Mouse (Mus musculus) CH12.LX (cell line): Measurements from ENCODE around the gene Angptl7. TPM values are rescaled to one million over a fixed set of nuclear protein-coding genes. Genes with fewer than 3 reads are reported as not detected.
A peak's percentile ranks its signal among the peaks of the same experiment; 100 is the strongest.

Experiments
- DNase-seq: peaks from one replicate; pipeline ENCODE4 v3.0.0-alpha.2; 2013; ENCODE audit errors: extremely low read depth
- H3K27ac ChIP-seq: 2 replicates; pipeline ENCODE4 v1.5.1; 2012; ENCODE audit warnings: low read depth, mild to moderate bottlenecking, control low read depth, moderate library complexity; ENCODE audit not compliant: insufficient read depth
- H3K27me3 ChIP-seq: replicated peaks from 2 replicates; pipeline ENCODE3; 2012; ENCODE audit warnings: inconsistent platforms
- H3K36me3 ChIP-seq, 2 experiments: replicated peaks in 1 of 2; 2 replicates each; pipeline versions ENCODE3 to v1.6.1; 2012; ENCODE audit warnings: inconsistent platforms in 1 of 2, low read length in 1 of 2, mild to moderate bottlenecking in 1 of 2, mixed read lengths in 1 of 2, moderate library complexity in 1 of 2; ENCODE audit not compliant: control insufficient read depth in 1 of 2, insufficient read depth in 1 of 2
- H3K4me1 ChIP-seq, 2 experiments: 2 replicates each; pipeline ENCODE4 v1.6.1; 2012; ENCODE audit warnings: inconsistent platforms in 1 of 2, moderate library complexity in 1 of 2; ENCODE audit not compliant: insufficient read depth in 2 of 2, control insufficient read depth in 1 of 2
- H3K4me2 ChIP-seq: 2 replicates; pipeline ENCODE4 v1.6.1; 2012; ENCODE audit warnings: low read depth, mild to moderate bottlenecking, control low read depth; ENCODE audit not compliant: poor library complexity, insufficient read depth, severe bottlenecking
- H3K4me3 ChIP-seq, 3 experiments: fragments of 150-350 bp in 1 of 3; sonication (generic) in 1 of 3; replicated peaks in 1 of 3; 2 replicates each; pipeline versions ENCODE3 to v1.5.1; 2011 to 2012; ENCODE audit warnings: low read depth in 2 of 3, low read length in 2 of 3, mild to moderate bottlenecking in 2 of 3, moderate library complexity in 2 of 3, control low read depth in 1 of 3, improper control_type of control experiment in 1 of 3, inconsistent platforms in 1 of 3, mixed read lengths in 1 of 3; ENCODE audit not compliant: poor library complexity in 1 of 3
- H3K79me2 ChIP-seq: replicated peaks from 2 replicates; pipeline ENCODE4 v1.6.1; 2012; ENCODE audit warnings: mild to moderate bottlenecking, moderate library complexity; ENCODE audit not compliant: control insufficient read depth, poor library complexity, insufficient read depth, severe bottlenecking; ENCODE audit errors: extremely low read depth
- H3K9ac ChIP-seq: 2 replicates; pipeline ENCODE4 v1.6.1; 2012; ENCODE audit warnings: low read depth, mild to moderate bottlenecking, control low read depth, moderate library complexity; ENCODE audit not compliant: insufficient read depth
- H3K9me3 ChIP-seq: replicated peaks from 2 replicates; pipeline ENCODE3; 2012; ENCODE audit warnings: low read length, inconsistent platforms, mixed read lengths
- BHLHE40 ChIP-seq: IDR thresholded peaks from 2 replicates; pipeline ENCODE4 v1.6.1; 2011; ENCODE audit warnings: mild to moderate bottlenecking, low read depth, low read length, improper control_type of control experiment
- CHD1 ChIP-seq: IDR thresholded peaks from 2 replicates; pipeline ENCODE4 v1.6.1; 2012; ENCODE audit warnings: low read depth, low read length, improper control_type of control experiment, inconsistent platforms
- CHD2 ChIP-seq: IDR thresholded peaks from 2 replicates; pipeline ENCODE4 v1.6.1; 2011; ENCODE audit warnings: low read length, improper control_type of control experiment
- CTCF ChIP-seq, 2 experiments: IDR thresholded peaks in 1 of 2; conservative IDR thresholded peaks in 1 of 2; 2 replicates each; pipeline ENCODE4 v1.5.1; 2011 to 2012; ENCODE audit warnings: low read depth in 2 of 2, low read length in 2 of 2, improper control_type of control experiment in 1 of 2, inconsistent platforms in 1 of 2, mild to moderate bottlenecking in 1 of 2, moderate library complexity in 1 of 2
- E2F4 ChIP-seq: IDR thresholded peaks from 2 replicates; pipeline ENCODE4 v1.6.1; 2011; ENCODE audit warnings: low read depth, low read length, improper control_type of control experiment; ENCODE audit not compliant: insufficient replicate concordance
- ETS1 ChIP-seq: conservative IDR thresholded peaks from 2 replicates; pipeline ENCODE4 v1.6.1; 2012; ENCODE audit warnings: low read depth, mild to moderate bottlenecking, inconsistent platforms, low read length, improper control_type of control experiment, moderate library complexity
- GABPA ChIP-seq: IDR thresholded peaks from 2 replicates; pipeline ENCODE4 v1.6.1; 2012; ENCODE audit warnings: low read depth, low read length, improper control_type of control experiment, inconsistent platforms; ENCODE audit not compliant: insufficient replicate concordance
- HCFC1 ChIP-seq: IDR thresholded peaks from 2 replicates; pipeline ENCODE4 v1.6.1; 2012; ENCODE audit warnings: low read depth, mild to moderate bottlenecking, inconsistent platforms, low read length, improper control_type of control experiment
- IRF4 ChIP-seq: IDR thresholded peaks from 2 replicates; pipeline ENCODE4 v1.6.1; 2014; ENCODE audit warnings: low read depth, mild to moderate bottlenecking, inconsistent platforms, low read length, improper control_type of control experiment
- JUN ChIP-seq: IDR thresholded peaks from 2 replicates; pipeline ENCODE4 v1.6.1; 2011; ENCODE audit warnings: low read depth, mild to moderate bottlenecking, low read length, improper control_type of control experiment, moderate library complexity; ENCODE audit not compliant: insufficient read depth
- JUND ChIP-seq: conservative IDR thresholded peaks from 2 replicates; pipeline ENCODE4 v1.6.1; 2011; ENCODE audit warnings: low read depth, low read length, improper control_type of control experiment
- KAT2A ChIP-seq: IDR thresholded peaks from 2 replicates; pipeline ENCODE4 v1.6.1; 2012; ENCODE audit warnings: low read length, improper control_type of control experiment, inconsistent platforms; ENCODE audit not compliant: insufficient replicate concordance
- MAFK ChIP-seq: IDR thresholded peaks from 2 replicates; pipeline ENCODE4 v1.6.1; 2011; ENCODE audit warnings: low read length, improper control_type of control experiment; ENCODE audit not compliant: insufficient replicate concordance
- MAX ChIP-seq: IDR thresholded peaks from 2 replicates; pipeline ENCODE4 v1.6.1; 2011; ENCODE audit warnings: low read length, improper control_type of control experiment
- MAZ ChIP-seq: IDR thresholded peaks from 2 replicates; pipeline ENCODE4 v1.6.1; 2012; ENCODE audit warnings: low read depth, mild to moderate bottlenecking, inconsistent platforms, low read length, improper control_type of control experiment, moderate library complexity
- MEF2A ChIP-seq: IDR thresholded peaks from 2 replicates; pipeline ENCODE4 v1.6.1; 2014; ENCODE audit warnings: low read depth, mild to moderate bottlenecking, inconsistent platforms, low read length, improper control_type of control experiment, borderline replicate concordance
- MXI1 ChIP-seq: IDR thresholded peaks from 2 replicates; pipeline ENCODE4 v1.6.1; 2011; ENCODE audit warnings: mild to moderate bottlenecking, low read depth, low read length, improper control_type of control experiment
- PAX5 ChIP-seq: IDR thresholded peaks from 2 replicates; pipeline ENCODE4 v1.6.1; 2012; ENCODE audit warnings: low read length, inconsistent platforms, mixed read lengths
- POLR2A ChIP-seq: IDR thresholded peaks from 2 replicates; pipeline ENCODE4 v1.6.1; 2011; ENCODE audit warnings: low read depth, mild to moderate bottlenecking, improper control_type of control experiment, low read length
- POLR2AphosphoS2 ChIP-seq: IDR thresholded peaks from 2 replicates; pipeline ENCODE4 v1.6.1; 2011; ENCODE audit warnings: low read depth, low read length, improper control_type of control experiment
- RAD21 ChIP-seq: IDR thresholded peaks from 2 replicates; pipeline ENCODE4 v1.6.1; 2011; ENCODE audit warnings: low read depth, mild to moderate bottlenecking, low read length, improper control_type of control experiment, moderate library complexity
- RCOR1 ChIP-seq: conservative IDR thresholded peaks from 2 replicates; pipeline ENCODE4 v1.6.1; 2012; ENCODE audit warnings: low read depth, mild to moderate bottlenecking, inconsistent platforms, low read length, improper control_type of control experiment
- SIN3A ChIP-seq: IDR thresholded peaks from 2 replicates; pipeline ENCODE4 v1.6.1; 2012; ENCODE audit warnings: low read length, improper control_type of control experiment, inconsistent platforms
- SMC3 ChIP-seq: IDR thresholded peaks from 2 replicates; pipeline ENCODE4 v1.6.1; 2011; ENCODE audit warnings: low read depth, low read length, improper control_type of control experiment
- TCF12 ChIP-seq: IDR thresholded peaks from 2 replicates; pipeline ENCODE4 v1.6.1; 2014; ENCODE audit warnings: low read depth, mild to moderate bottlenecking, inconsistent platforms, low read length, improper control_type of control experiment
- UBTF ChIP-seq: IDR thresholded peaks from 2 replicates; pipeline ENCODE4 v1.6.1; 2012; ENCODE audit warnings: low read depth, mild to moderate bottlenecking, inconsistent platforms, low read length, improper control_type of control experiment, moderate library complexity
- USF2 ChIP-seq: conservative IDR thresholded peaks from 2 replicates; pipeline ENCODE4 v1.6.1; 2011; ENCODE audit warnings: low read depth, low read length, improper control_type of control experiment
- ZC3H11A ChIP-seq: IDR thresholded peaks from 2 replicates; pipeline ENCODE4 v1.6.1; 2012; ENCODE audit warnings: low read depth, mild to moderate bottlenecking, inconsistent platforms, low read length, improper control_type of control experiment
- ZKSCAN1 ChIP-seq: IDR thresholded peaks from 2 replicates; pipeline ENCODE4 v1.6.1; 2012; ENCODE audit warnings: low read depth, inconsistent platforms, low read length, improper control_type of control experiment, borderline replicate concordance
- ZMIZ1 ChIP-seq: IDR thresholded peaks from 2 replicates; pipeline ENCODE4 v1.6.1; 2012; ENCODE audit warnings: low read depth, mild to moderate bottlenecking, inconsistent platforms, low read length, improper control_type of control experiment
- ZNF384 ChIP-seq: IDR thresholded peaks from 2 replicates; pipeline ENCODE4 v1.6.1; 2012; ENCODE audit warnings: low read depth, low read length, improper control_type of control experiment, inconsistent platforms
- dilution Hi-C: fragments of 300-500 bp; cut with MboI; formaldehyde crosslinking; loops from 2 replicates; pipeline ENCODE4 v1.14.3; 2020; ENCODE audit warnings: low sequenced_read_pairs; ENCODE audit not compliant: extremely low pct_unique_long_range_greater_than_20kb, extremely low pct_ligation_motif_present
- in situ Hi-C: fragments of 300-500 bp; cut with MboI; formaldehyde crosslinking; loops from 3 replicates; pipeline ENCODE4 v1.14.3; 2019; ENCODE audit warnings: low sequenced_read_pairs, low pct_ligation_motif_present, low pct_unique_long_range_greater_than_20kb, mixed read lengths
- polyA plus RNA-seq: library from polyadenylated mRNA; unstranded; fragments of >175 nt; gene quantifications from 2 replicates; pipeline ENCODE4 v1.2.1, GENCODE M21; 2012; ENCODE audit warnings: low read depth; ENCODE audit not compliant: insufficient read length
- total RNA-seq, 2 experiments: library from RNA; depleted of rRNA; stranded (reverse); fragments of 300-350 nt in 1 of 2; fragments of >200 nt in 1 of 2; gene quantifications; 2 replicates each; pipeline ENCODE4 v1.2.3; 2012 to 2014

Gene Angptl7
- total and polyA plus RNA-seq, 3 experiments, result 0.14 TPM; not detected in 2

GRCm38 (mm10) chr4:148453707-148454106, 46.6 kb downstream of the Angptl7 start:
- Histone ChIP-seq H3K4me2 (no peak overlapping the region), H3K79me2 (peaks cover 13% of the 10 kb centered on the region), H3K9ac (no peak overlapping the region), H3K9me3 (no peaks in the 10 kb centered on the region), H3K4me1 (peaks cover 0 to 19% of the 10 kb centered on the region in 2 experiments; a peak in 2 of 4 replicates), H3K36me3 (peaks cover 52 to 79% of the 10 kb centered on the region in 2 experiments), H3K27ac (no peak overlapping the region), H3K4me3 (no peak overlapping the region), H3K27me3 (no peaks in the 10 kb centered on the region)
- TF ChIP-seq CHD2 (no peak), SMC3 (no peak), POLR2AphosphoS2 (no peak), RAD21 (no peak), GABPA (no peak), MXI1 (no peak), TCF12 (no peak), CHD1 (no peak), ZNF384 (no peak), ZKSCAN1 (no peak), ZMIZ1 (no peak), HCFC1 (no peak), JUND (no peak), MAFK (no peak), UBTF (no peak), SIN3A (no peak), MAZ (no peak), RCOR1 (no peak), MAX (no peak)
- no peak for DNase-seq
- dilution Hi-C loops, result no loop called here
- in situ Hi-C loops, result no loop called here

GRCm38 (mm10) chr4:148448853-148449245, 51.4 kb downstream of the Angptl7 start:
- H3K4me1 ChIP-seq, result peaks cover 0 to 30% of the 10 kb centered on the region in 2 experiments; a peak in 2 of 4 replicates
- no peaks in the 10 kb centered on the region for H3K9me3 ChIP-seq
- peaks cover 16% of the 10 kb centered on the region for H3K79me2 ChIP-seq
- H3K27me3 ChIP-seq, result no peaks in the 10 kb centered on the region
- dilution Hi-C loops, result no loop called here
- H3K4me3 ChIP-seq, result peak overlapping the region; percentile 79 to 86 (median 85)
- H3K27ac ChIP-seq, result no peak overlapping the region
- in situ Hi-C loops, result no loop called here
- peak overlapping the region; percentile 84 for H3K9ac ChIP-seq
- peak; percentile 33 for DNase-seq
- H3K4me2 ChIP-seq, result peak overlapping the region; percentile 99
- H3K36me3 ChIP-seq, result peaks cover 12 to 30% of the 10 kb centered on the region in 2 experiments
- TF ChIP-seq PAX5 (no peak), MAX (no peak), GABPA (no peak), IRF4 (peak; percentile 22; the same call in 1 of the 2 replicates), ETS1 (no peak), POLR2A (no peak), HCFC1 (no peak), CTCF (conservative IDR thresholded peaks at IDR 0.05 in 1 of 2, IDR thresholded peaks at IDR 0.05 in 1 of 2; ENCODE audit: low read depth in 2 of 2, low read length in 2 of 2) (no peak), JUN (no peak), TCF12 (no peak), MAFK (no peak), E2F4 (no peak), RAD21 (no peak), ZKSCAN1 (no peak), CHD2 (no peak), BHLHE40 (peak; percentile 48; the same call in 1 of the 2 replicates), SMC3 (no peak), JUND (no peak), ZNF384 (no peak), MXI1 (peak; percentile 88), KAT2A (no peak), USF2 (no peak), SIN3A (peak; percentile 84), MEF2A (no peak), UBTF (no peak; the same call in 1 of the 2 replicates), ZC3H11A (no peak), ZMIZ1 (no peak)
